Mouse (Mus musculus) inflammation-experienced regulatory T-cells, adult 6 months (primary cell): ENCODE results near the gene Gck. TPM values are rescaled to one million over a fixed set of nuclear protein-coding genes. Genes with fewer than 3 reads are reported as not detected.
"Not testable (repeated sequence)": the region's sequence is repeated elsewhere in the genome, so short reads cannot be mapped to it uniquely, and the experiment has no call there.

Experiments used
- ATAC-seq: one replicate; pipeline ENCODE4 v1.8.0; 2017
- polyA plus RNA-seq, 3 experiments: library from polyadenylated mRNA; unstranded; fragments of 100-300 nt; shearing (Covaris generic); gene quantifications; one replicate each; pipeline ENCODE4 v1.2.1; 2017

The Gck gene
- polyA plus RNA-seq, 3 experiments from 2014 or later, result not detected

DNA sequence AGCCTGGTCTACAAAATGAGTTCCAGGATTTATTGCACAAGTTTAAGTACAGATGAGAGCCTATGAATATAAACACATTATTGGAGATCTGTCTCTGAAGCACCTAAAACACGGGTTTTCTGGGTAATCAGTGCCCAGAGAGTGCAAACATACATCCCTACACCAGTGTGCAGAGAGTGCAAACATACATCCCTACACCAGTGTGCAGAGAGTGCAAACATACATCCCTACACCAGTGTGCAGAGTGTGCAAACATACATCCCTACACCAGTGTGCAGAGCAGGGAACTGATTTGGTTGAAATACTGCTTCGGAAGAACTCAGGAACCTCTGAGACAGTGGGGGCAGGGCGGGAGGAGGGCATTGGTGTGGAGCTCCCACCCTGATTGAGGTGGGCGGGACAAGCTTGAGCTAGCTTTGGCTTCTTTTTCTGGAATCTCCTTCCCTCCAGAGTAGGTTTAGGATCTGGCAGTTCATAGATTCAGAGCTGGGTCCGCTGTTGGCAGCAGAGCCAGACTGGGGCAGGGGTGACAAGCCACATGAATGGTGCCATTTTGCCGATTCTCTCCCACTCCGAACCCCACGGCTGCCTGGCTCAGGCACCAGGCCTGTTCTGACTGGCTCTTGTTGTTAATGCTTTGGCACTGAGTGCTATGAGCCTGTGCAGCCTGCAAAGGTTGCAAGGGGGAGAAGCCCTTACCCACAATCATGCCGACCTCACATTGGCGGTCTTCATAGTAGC, 43.9 kb downstream of the Gck start:
- ATAC-seq, result no peak

GRCm38 (mm10) chr11:5904871-5905270, 45.0 kb downstream of the Gck start:
- ATAC-seq, result no peak

DNA sequence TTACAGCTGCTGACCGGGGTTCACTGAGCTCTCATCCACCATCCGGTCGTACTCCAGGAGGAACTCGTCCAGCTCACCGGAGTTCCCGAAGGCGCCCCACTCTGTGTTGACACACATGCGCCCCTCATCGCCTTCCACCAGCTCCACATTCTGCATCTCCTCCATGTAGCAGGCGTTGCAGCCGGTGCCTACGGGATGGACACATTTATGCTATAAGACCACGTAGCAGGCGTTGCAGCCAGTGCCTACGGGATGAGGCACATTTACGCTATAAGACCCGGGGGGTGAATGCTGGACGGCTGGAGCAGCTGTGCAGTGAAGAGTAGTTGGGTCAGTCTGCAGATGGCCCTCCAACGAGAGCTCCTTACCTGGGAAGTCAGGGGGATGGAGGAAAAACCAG, 45.5 kb downstream of the Gck start:
- ATAC-seq, result no peak

DNA sequence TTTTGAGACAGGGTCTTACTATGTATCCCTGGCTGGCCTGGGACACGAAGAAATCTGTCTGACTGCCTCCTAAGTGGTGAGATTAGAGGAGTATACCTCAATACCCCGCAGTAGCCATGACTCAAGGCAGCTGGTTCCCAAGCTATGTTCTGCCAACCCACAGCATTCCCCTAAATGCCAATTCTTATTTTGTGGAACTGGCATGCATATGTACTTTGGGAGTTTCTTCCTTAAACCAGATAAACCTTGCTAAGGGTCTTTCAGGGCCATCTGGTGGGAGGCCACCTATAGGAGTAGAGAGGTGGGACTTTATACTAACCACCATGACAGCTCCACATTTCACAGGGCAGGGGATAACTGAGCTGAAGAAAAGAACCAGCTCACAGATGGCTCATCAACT, 46.0 kb downstream of the Gck start:
- no peak for ATAC-seq

DNA sequence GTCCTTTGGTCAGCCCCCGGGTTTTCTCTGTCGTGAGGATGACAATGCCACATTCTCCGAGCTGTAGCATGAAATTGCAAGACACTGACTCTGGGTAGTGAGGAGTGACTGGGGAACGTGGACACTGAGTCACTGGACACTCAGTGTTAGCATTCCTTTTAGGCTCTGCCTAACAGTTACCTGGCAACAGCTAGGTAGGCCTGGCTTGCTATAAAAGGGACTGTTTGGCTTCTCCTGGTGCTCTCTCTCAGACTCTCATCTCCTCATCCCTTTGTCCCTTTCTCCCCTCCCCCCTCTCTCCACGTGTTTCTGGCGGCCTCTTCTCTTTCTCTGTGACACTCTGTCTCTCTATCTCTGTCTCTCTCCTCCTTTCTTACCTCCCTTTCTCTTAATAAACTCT, 47.5 kb downstream of the Gck start:
- ATAC-seq, result no peak

DNA sequence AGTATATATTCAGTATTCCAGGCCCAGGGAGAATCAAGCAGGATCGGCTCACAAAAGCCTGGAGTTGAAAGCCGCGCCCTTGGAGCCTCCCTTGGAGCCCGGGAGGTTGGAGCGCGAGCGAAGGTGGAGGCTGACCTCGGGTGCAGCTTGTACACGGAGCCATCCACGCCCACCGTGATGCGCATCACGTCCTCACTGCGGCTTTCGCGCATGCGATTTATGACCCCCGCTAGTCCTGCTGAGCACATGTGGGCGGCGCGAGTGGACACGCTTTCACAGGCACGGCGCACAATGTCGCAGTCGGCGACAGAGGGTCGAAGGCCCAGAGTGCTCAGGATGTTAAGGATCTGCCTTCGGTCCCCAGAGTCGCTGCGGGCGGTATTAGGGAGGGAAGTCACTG, 47.9 kb downstream of the Gck start:
- no peak for ATAC-seq

GRCm38 (mm10) chr11:5901320-5901719, 48.6 kb downstream of the Gck start:
- ATAC-seq, result no peak

GRCm38 (mm10) chr11:5899286-5899685, 50.6 kb downstream of the Gck start:
- ATAC-seq, result no peak

DNA sequence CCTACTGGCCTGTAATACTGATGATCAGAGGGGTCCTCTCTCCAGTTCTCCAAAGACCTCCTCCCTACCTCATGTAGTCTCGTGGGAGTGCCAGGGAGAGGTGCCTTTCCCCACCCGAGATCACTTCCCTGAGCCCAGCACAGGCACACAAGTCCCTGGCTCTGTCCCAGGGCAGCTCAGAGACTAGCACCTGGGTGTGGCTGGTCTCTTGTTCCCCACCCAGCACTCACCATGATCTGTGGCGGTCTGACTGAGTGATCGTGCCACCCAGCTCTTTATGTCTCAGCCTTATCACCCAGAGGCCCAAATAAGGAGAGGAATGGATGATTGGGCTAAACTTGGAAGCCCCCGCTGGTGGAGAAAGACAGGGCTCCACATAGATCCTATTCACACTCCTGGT, 51.4 kb downstream of the Gck start, which contains the start of gene Myl7:
Gene Myl7, minus strand, starts transcription at position 252 of the 400 bp plus-strand sequence.
- no peak for ATAC-seq

- no peak for ATAC-seq
Measured at GRCm38 (mm10) chr11:5897839-5898238, 52.0 kb downstream of the Gck start.

DNA sequence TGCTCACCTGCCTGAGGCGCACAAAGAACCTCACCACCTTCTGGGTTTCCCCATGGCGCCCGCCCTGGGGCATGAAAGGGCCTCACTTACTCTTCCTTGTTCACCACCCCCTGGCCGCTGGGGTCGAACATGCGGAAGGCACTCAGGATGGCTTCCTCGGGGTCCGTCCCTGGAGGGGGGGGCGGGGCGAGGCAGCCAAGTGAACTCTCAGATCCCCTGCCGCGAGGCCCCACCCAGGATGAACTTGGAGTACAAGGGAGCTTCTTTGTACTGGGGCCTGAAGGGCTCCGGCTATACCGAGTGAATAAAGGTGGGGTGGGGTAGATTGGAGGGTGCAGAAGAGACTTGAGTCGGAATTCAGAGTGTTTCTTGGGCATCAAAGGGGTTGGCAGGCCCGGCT, 52.7 kb downstream of the Gck start:
- no peak for ATAC-seq

- ATAC-seq, result no peak
Measured at GRCm38 (mm10) chr11:5893807-5894206, 56.1 kb downstream of the Gck start.

DNA sequence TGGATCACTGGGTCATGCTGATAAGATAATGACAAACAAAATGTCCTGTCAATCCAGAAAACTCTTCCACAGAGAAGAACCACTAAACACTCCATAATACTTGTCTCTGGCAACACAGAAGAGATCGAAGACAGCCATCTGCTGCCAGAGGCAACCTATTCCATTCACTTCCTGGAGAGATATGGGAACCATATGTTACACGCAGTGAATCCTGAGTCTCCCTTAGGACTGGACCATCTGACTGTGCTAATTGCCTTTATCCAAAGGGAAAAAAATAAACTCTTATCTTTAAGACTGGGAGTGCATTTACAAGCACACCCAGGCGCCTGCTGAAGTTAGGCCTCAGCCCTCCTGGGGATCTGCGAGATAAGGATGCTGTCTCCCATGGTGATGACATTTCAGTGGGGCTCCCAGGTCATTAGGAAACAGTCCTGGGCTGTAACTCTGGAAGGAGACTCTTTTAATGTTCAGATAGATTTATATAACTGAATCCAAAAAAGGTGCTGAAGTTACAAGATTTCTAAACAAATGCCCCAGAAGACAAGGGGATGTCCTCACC, 57.0 kb downstream of the Gck start:
- no peak for ATAC-seq

DNA sequence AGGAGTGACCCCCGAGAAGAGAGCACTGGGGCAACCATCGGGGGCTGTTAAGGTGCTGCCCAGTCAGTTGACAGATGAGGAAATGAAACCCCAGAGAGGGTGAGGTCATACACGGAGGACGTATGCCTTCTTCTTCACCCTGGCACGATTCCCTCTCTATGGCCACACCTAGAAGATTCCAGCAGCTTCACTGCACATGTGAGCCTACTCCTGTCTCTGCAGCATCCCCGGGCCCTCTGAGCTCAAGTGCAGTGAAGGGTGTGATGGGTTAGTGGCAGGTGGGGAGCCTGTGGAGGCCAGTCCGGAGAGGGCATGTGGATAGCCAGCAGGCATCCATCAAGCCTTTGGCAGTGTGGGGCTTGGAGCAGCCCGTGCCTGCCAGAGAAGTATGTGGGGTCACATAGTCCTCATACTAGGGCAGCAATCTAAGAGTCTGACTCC, 57.7 kb downstream of the Gck start:
- ATAC-seq, result no peak

- not testable (repeated sequence) for ATAC-seq
Measured at GRCm38 (mm10) chr11:5888563-5888962, 61.3 kb downstream of the Gck start.

DNA sequence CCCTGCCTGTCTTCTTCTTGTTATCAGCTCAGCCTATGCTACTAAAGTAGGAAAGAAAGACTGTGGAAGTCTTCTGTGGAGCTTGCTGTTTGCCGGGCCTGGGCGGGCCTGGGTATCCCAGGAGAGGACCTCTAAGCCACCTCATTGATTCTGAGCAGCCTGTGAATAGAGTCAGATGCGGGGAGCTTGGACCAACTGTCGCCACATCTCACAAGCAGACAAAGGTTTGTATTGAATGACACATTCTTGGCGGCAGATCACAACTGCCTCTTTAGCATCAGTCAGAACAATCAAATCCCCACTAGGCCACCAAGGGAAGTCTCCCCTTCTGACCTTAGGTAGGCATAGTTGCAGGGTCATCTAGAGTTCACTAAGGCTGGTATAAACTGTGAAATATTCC, 62.6 kb downstream of the Gck start:
- ATAC-seq, result no peak

DNA sequence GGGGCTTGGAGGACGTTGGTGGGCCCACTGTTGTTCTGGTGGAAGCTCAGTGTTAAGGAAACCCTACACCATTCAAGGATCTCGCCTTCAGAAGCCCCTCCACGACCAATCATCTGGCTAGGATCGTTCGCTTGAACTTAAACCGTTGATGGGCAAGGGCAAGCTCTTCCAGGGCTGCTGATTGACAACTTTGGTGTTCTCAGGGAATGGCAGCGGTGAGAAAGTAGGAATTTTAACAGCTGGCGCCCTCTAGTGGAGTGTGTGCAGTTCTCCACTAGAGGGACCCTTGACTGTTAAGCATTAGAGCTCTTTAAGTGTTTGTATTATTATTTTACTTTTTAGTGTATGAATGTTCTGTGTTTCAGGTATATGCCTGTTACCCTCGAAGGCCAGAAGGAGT, 63.7 kb downstream of the Gck start:
- ATAC-seq, result no peak

DNA sequence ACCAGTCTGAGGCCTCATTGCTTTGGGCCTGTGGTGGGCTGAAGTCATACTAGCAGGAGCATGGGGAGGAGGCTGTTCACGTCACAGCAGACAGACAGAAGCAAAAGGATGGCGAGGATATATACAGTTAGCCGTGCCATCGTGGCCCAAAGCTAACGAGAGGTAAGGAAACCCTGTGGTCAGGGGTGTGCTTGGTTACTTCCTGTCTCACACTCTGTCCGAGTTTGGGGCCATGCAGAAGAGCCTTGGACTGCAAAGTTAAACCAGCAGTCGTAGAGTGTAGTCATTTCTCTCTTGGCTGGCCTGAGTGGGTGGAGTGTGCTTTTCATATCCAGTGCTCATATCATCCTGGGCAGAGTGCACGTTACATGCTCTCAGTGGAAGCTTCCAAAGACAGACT, 67.4 kb downstream of the Gck start:
- ATAC-seq, result no peak

DNA sequence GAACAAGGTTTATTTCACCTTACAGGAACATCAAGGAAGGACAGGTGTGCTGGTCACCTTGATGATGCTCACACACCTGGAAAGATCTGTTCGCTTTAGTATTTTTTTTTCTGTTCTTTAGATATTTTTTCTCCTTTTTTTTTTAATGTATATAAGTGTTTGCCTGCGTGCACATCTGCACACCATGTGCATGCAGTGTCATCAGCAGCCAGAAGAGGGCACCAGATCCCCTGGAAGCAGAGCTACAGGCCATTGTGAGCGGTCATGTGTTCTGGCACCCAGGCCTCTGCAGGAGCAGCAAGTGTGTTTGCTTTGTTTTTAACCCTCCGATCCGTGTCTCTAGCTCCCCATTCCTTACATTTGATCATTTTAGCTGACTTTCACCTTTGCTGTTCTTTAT, 70.0 kb downstream of the Gck start:
- ATAC-seq, result no peak

DNA sequence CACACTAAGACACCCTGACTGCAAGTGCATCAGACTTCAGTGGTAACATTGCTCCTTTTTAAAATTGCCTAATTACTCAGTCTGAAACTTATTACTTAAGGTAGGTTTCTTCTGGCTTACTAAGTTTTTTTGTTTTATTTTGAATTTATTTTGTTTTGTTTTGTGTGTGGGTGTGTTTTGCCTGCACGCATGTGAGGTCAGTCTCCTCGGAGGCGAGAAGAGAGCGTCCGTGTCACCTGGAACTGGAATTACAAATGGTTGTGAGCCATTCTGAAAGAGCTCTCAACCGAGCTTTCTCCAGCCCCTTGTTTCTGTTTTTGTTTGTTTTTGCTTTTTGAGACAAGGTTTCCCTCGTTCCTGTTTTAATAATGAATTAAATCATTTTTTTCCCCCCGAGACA, 71.2 kb downstream of the Gck start:
- no peak for ATAC-seq

GRCm38 (mm10) chr11:5877921-5878526, 71.9 kb downstream of the Gck start, which contains the start of gene Pold2:
Pold2 (minus strand) TSS chr11:5878292.
- ATAC-seq, result peak; percentile 97

DNA sequence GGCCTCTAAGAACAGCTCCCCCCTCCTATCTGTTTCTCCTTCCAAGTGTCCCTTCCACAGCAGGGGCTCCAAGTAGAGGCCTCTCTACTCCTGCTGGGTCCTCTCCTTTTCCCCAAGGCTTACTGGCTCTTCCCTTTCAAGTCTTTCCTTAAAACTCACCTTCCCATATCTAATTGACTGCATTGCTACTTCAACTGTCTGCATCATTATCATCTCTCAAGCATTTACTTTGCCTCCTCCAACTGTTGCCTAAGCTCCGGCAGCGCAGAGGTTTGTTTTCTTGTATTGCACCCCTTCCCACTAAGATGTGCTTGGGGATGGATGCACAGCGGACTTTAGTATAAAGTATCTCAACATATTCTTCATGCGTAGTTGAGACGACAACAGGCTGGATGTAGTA, 72.5 kb downstream of the Gck start:
- ATAC-seq, result peak; percentile 9

DNA sequence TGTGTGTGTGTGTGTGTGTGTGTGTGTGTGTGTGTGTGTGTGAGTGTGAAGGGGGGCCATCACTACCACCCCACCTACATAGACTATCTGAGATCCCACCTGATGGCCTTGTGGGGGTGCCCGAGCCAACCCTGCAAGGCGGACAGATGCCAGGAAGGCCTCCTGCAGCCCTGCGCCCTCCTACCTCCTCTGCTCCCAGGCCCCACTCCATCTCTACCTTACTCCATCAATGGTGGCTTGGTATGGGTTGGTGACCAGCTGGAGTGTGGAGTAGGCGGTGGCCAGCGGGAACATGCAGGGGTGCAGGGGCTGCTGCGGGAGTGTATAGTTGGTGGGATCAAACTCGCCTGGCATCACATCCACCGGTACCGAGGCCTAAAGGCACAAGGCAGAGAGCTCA, 76.7 kb downstream of the Gck start:
- ATAC-seq, result no peak

- ATAC-seq, result no peak
Measured at GRCm38 (mm10) chr11:5872707-5873106, 77.2 kb downstream of the Gck start.
